Mouse (Mus musculus) thymus, adult 2 months (tissue): ENCODE data around the gene Bclaf1.

Source experiments
- CTCF ChIP-seq: fragments of 200-500 bp; IDR thresholded peaks from 2 replicates; pipeline ENCODE4 v1.5.1; 2012; ENCODE audit warnings: mild to moderate bottlenecking, control low read depth, low read length, moderate library complexity, borderline replicate concordance; ENCODE audit not compliant: control insufficient read depth, poor library complexity, insufficient read depth; ENCODE audit errors: extremely low read depth
- POLR2A ChIP-seq: fragments of 200-500 bp; IDR thresholded peaks from 2 replicates; pipeline ENCODE4 v1.6.1; 2012; ENCODE audit warnings: mild to moderate bottlenecking, low read length, control low read depth, moderate library complexity; ENCODE audit not compliant: control insufficient read depth, poor library complexity, insufficient read depth; ENCODE audit errors: extremely low read depth

- TF ChIP-seq CTCF: no peak
- TF ChIP-seq POLR2A: no peak
Measured at GRCm38 (mm10) chr10:20379071-20379735, 66.9 kb downstream of the Bclaf1 start.
